Mouse (Mus musculus): ENCODE results near the gene Pih1d1.

- TF ChIP-seq GATA1 (IDR thresholded peaks at IDR 0.05; ENCODE audit: low read length) (no peak), TAL1 (IDR thresholded peaks at IDR 0.05; ENCODE audit: low read length) (no peak)
Measured at GRCm38 (mm10) chr7:45208260-45208659, 54.2 kb downstream of the Pih1d1 start.
